Mouse (Mus musculus): ENCODE results near the gene Icam4. TPM values are rescaled to one million over a fixed set of nuclear protein-coding genes. Genes with fewer than 3 reads are reported as not detected.

Gene Icam4
- total and polyA plus RNA-seq, 3 experiments: 0.96 to 2.9 (median 1.1) TPM

- Histone ChIP-seq H3K27ac (ENCODE audit: insufficient read depth, low read depth) (no peak overlapping the region), H3K9ac (ENCODE audit: insufficient read depth, low read depth) (no peak overlapping the region), H3K4me2 (ENCODE audit: insufficient read depth, low read depth, poor library complexity, severe bottlenecking) (no peak overlapping the region), H3K36me3 (replicated peaks in 1 of 2; ENCODE audit: control insufficient read depth in 1 of 2, insufficient read depth in 1 of 2, low read length in 1 of 2) (peaks cover 23 to 39% of the 10 kb centered on the region in 2 experiments), H3K27me3 (replicated peaks) (no peaks in the 10 kb centered on the region), H3K4me1 (ENCODE audit: control insufficient read depth in 1 of 2, insufficient read depth in 2 of 2) (peaks cover 11 to 29% of the 10 kb centered on the region in 2 experiments), H3K79me2 (replicated peaks; ENCODE audit: control insufficient read depth, extremely low read depth, insufficient read depth, poor library complexity, severe bottlenecking) (no peaks in the 10 kb centered on the region), H3K9me3 (replicated peaks; ENCODE audit: low read length) (no peaks in the 10 kb centered on the region), H3K4me3 (replicated peaks in 1 of 3; ENCODE audit: low read depth in 2 of 3, low read length in 2 of 3, poor library complexity in 1 of 3) (no peak overlapping the region)
- in situ Hi-C loops (cut with MboI; ENCODE audit: low pct_ligation_motif_present, low pct_unique_long_range_greater_than_20kb, low sequenced_read_pairs): loop anchor here (5.0 kb wide), 1 partner anchor 93 kb away; no protein-coding TSS in a partner anchor
- no peak for DNase-seq (ENCODE audit: extremely low read depth)
- no peak for TF ChIP-seq RAD21 (IDR thresholded peaks at IDR 0.05; ENCODE audit: low read depth, low read length)
- no peak for TF ChIP-seq GABPA (IDR thresholded peaks at IDR 0.05; ENCODE audit: insufficient replicate concordance, low read depth, low read length)
- TF ChIP-seq E2F4 (IDR thresholded peaks at IDR 0.05; ENCODE audit: insufficient replicate concordance, low read depth, low read length): no peak
- no peak for TF ChIP-seq NELFE (IDR thresholded peaks at IDR 0.05; ENCODE audit: low read depth, low read length)
- TF ChIP-seq ELF1 (IDR thresholded peaks at IDR 0.05; ENCODE audit: low read depth, low read length): no peak
- no peak for TF ChIP-seq USF1 (IDR thresholded peaks at IDR 0.05; ENCODE audit: low read depth, low read length)
- TF ChIP-seq SMC3 (IDR thresholded peaks at IDR 0.05; ENCODE audit: low read depth, low read length): no peak
- TF ChIP-seq MYC (IDR thresholded peaks at IDR 0.05; ENCODE audit: low read depth, low read length): no peak
- no peak for TF ChIP-seq EP300 (IDR thresholded peaks at IDR 0.05; ENCODE audit: low read length)
- no peak for TF ChIP-seq IRF4 (IDR thresholded peaks at IDR 0.05; ENCODE audit: low read depth, low read length)
- no peak for TF ChIP-seq HCFC1 (IDR thresholded peaks at IDR 0.05; ENCODE audit: low read depth, low read length)
- TF ChIP-seq KAT2A (IDR thresholded peaks at IDR 0.05; ENCODE audit: insufficient replicate concordance, low read length): no peak
- no peak for TF ChIP-seq TBP (conservative IDR thresholded peaks at IDR 0.05; ENCODE audit: low read depth, low read length)
- TF ChIP-seq POLR2AphosphoS2 (IDR thresholded peaks at IDR 0.05; ENCODE audit: low read depth, low read length): no peak
- TF ChIP-seq ZC3H11A (IDR thresholded peaks at IDR 0.05; ENCODE audit: low read depth, low read length): no peak
- no peak for TF ChIP-seq POLR2A (IDR thresholded peaks at IDR 0.05; ENCODE audit: low read depth, low read length)
- no peak for TF ChIP-seq MXI1 (IDR thresholded peaks at IDR 0.05; ENCODE audit: low read depth, low read length)
- no peak for TF ChIP-seq MAFK (IDR thresholded peaks at IDR 0.05; ENCODE audit: insufficient replicate concordance, low read length)
- TF ChIP-seq JUND (conservative IDR thresholded peaks at IDR 0.05; ENCODE audit: low read depth, low read length): no peak
- dilution Hi-C loops (cut with MboI; ENCODE audit: extremely low pct_ligation_motif_present, extremely low pct_unique_long_range_greater_than_20kb, low sequenced_read_pairs): no loop called here
Observed at GRCm38 (mm10) chr9:21034481-21035085, 5.4 kb downstream of the Icam4 start.

GRCm38 (mm10) chr9:21035586-21035985, 6.4 kb downstream of the Icam4 start:
- no peaks in the 10 kb centered on the region for H3K79me2 ChIP-seq (replicated peaks; ENCODE audit: control insufficient read depth, extremely low read depth, insufficient read depth, poor library complexity, severe bottlenecking)
- H3K4me2 ChIP-seq (ENCODE audit: insufficient read depth, low read depth, poor library complexity, severe bottlenecking): no peak overlapping the region
- in situ Hi-C loops (cut with MboI; ENCODE audit: low pct_ligation_motif_present, low pct_unique_long_range_greater_than_20kb, low sequenced_read_pairs) (no loop called here), dilution Hi-C loops (cut with MboI; ENCODE audit: extremely low pct_ligation_motif_present, extremely low pct_unique_long_range_greater_than_20kb, low sequenced_read_pairs) (no loop called here)
- H3K9ac ChIP-seq (ENCODE audit: insufficient read depth, low read depth): no peak overlapping the region
- H3K36me3 ChIP-seq (replicated peaks in 1 of 2; ENCODE audit: control insufficient read depth in 1 of 2, insufficient read depth in 1 of 2, low read length in 1 of 2): peaks cover 23 to 39% of the 10 kb centered on the region in 2 experiments
- H3K4me1 ChIP-seq (ENCODE audit: control insufficient read depth in 1 of 2, insufficient read depth in 2 of 2): peaks cover 10 to 24% of the 10 kb centered on the region in 2 experiments; a peak in 3 of 4 replicates
- no peak for DNase-seq (ENCODE audit: extremely low read depth)
- no peaks in the 10 kb centered on the region for H3K27me3 ChIP-seq (replicated peaks)
- no peaks in the 10 kb centered on the region for H3K9me3 ChIP-seq (replicated peaks; ENCODE audit: low read length)
- no peak overlapping the region for H3K27ac ChIP-seq (ENCODE audit: insufficient read depth, low read depth)
- no peak for TF ChIP-seq JUN (IDR thresholded peaks at IDR 0.05; ENCODE audit: insufficient read depth, low read depth, low read length)
- no peak overlapping the region for H3K4me3 ChIP-seq (replicated peaks in 1 of 3; ENCODE audit: low read depth in 2 of 3, low read length in 2 of 3, poor library complexity in 1 of 3)

All from CH12.LX (cell line).